Mouse (Mus musculus) gastrocnemius, adult 18-20 months (tissue): ENCODE data around the gene Gm45717. TPM values are rescaled to one million over a fixed set of nuclear protein-coding genes. Genes with fewer than 3 reads are reported as not detected.

Experiments
- DNase-seq: peaks from one replicate; pipeline ENCODE4 v3.0.0; 2021; ENCODE audit warnings: low spot score
- total RNA-seq, 2 experiments: library from RNA; stranded (reverse); gene quantifications; 2 replicates each; pipeline ENCODE4 v1.2.3; 2021

Gene Gm45717
- total RNA-seq, 2 experiments from 2014 or later: not detected

- DNase-seq: no peak
Measured at GRCm38 (mm10) chr7:140907697-140908096, 48.0 kb downstream of the Gm45717 start.

GRCm38 (mm10) chr7:140907131-140907530 lies 48.6 kb downstream of the Gm45717 start:
- no peak for DNase-seq

- DNase-seq: no peak
Measured at GRCm38 (mm10) chr7:140905642-140906081, 50.1 kb downstream of the Gm45717 start.

GRCm38 (mm10) chr7:140903212-140903611 lies 52.5 kb downstream of the Gm45717 start:
- peak; percentile 83 for DNase-seq

GRCm38 (mm10) chr7:140902036-140902875 lies 53.5 kb downstream of the Gm45717 start:
- peak; percentile 80 for DNase-seq

GRCm38 (mm10) chr7:140900220-140900619 lies 55.5 kb downstream of the Gm45717 start, which contains the start of gene Cox8b:
Gene Cox8b, minus strand, starts transcription at chr7:140900446.
- DNase-seq: peak; percentile 80

Other genes with a start within 250 kb of the Gm45717 start
- 10 to 100 TPM; 12.1 to 13.7 TPM for gene Cyp2e1, start 192.2 kb downstream of the Gm45717 start, total RNA-seq
- gene Syce1, start 168.1 kb downstream of the Gm45717 start, total RNA-seq: not detected
- not detected for gene Zfp941, start 133.8 kb downstream of the Gm45717 start, total RNA-seq
- not detected for gene Urah, start 120.9 kb downstream of the Gm45717 start, total RNA-seq
- gene Scgb1c1, start 110.4 kb downstream of the Gm45717 start, total RNA-seq: not detected
- not detected for gene Odf3, start 108.1 kb downstream of the Gm45717 start, total RNA-seq
- gene Gm45785, start 99.6 kb downstream of the Gm45717 start, total RNA-seq: not detected
- 10 to 100 TPM; 11.9 to 13.7 TPM for gene Ric8a, start 99.0 kb downstream of the Gm45717 start, total RNA-seq
- 1 to 10 TPM; 5.0 to 6.1 TPM for gene Bet1l, start 98.4 kb downstream of the Gm45717 start, total RNA-seq
- gene Psmd13, start 74.0 kb downstream of the Gm45717 start, total RNA-seq: 10 to 100 TPM; 83.0 to 87.8 TPM
- 10 to 100 TPM; 22.5 to 25.5 TPM for gene Sirt3, start 73.6 kb downstream of the Gm45717 start, total RNA-seq
- gene Cox8b, start 55.5 kb downstream of the Gm45717 start, total RNA-seq: 1,000 to 10,000 TPM; 2,037 to 2,233 TPM
- not detected for gene Nlrp6, start 35.0 kb downstream of the Gm45717 start, total RNA-seq
- 1 to 10 TPM; 2.2 to 3.4 TPM for gene Pgghg, start 14.5 kb downstream of the Gm45717 start, total RNA-seq
- not detected for gene Ifitm5, start 5.6 kb downstream of the Gm45717 start, total RNA-seq
- gene Ifitm2, start 50 bp upstream of the Gm45717 start, total RNA-seq: 10 to 100 TPM; 44.8 to 64.4 TPM
- 1 to 10 TPM in 1 of 2 experiments, under 1 TPM in 1; 0.97 to 1.3 TPM for gene Ifitm1, start 11.3 kb upstream of the Gm45717 start, total RNA-seq
- gene Ifitm3, start 54.8 kb upstream of the Gm45717 start, total RNA-seq: 10 to 100 TPM; 32.8 to 49.0 TPM
- not detected for gene Ifitm6, start 62.0 kb upstream of the Gm45717 start, total RNA-seq
- not detected for gene Gm17387, start 73.2 kb upstream of the Gm45717 start, total RNA-seq
- gene B4galnt4, start 105.2 kb upstream of the Gm45717 start, total RNA-seq: not detected
- gene Pkp3, start 122.3 kb upstream of the Gm45717 start, total RNA-seq: not detected
- 1 to 10 TPM; 1.1 to 2.9 TPM for gene Sigirr, start 144.6 kb upstream of the Gm45717 start, total RNA-seq
- gene Ano9, start 161.9 kb upstream of the Gm45717 start, total RNA-seq: not detected
- gene Ptdss2, start 166.4 kb upstream of the Gm45717 start, total RNA-seq: 10 to 100 TPM; 20.2 to 21.1 TPM
- gene Rnh1, start 216.9 kb upstream of the Gm45717 start, total RNA-seq: 10 to 100 TPM; 49.3 to 52.9 TPM
- gene Hras, start 238.1 kb upstream of the Gm45717 start, total RNA-seq: 100 to 1,000 TPM; 109 to 117 TPM
- gene Lrrc56, start 238.2 kb upstream of the Gm45717 start, total RNA-seq: 1 to 10 TPM; 1.6 to 1.7 TPM